Mouse (Mus musculus) left cerebral cortex, adult 11 months (tissue): Measurements from ENCODE around the gene Zfp874b.
"Not testable (repeated sequence)": the region's sequence is repeated elsewhere in the genome, so short reads cannot be mapped to it uniquely, and the experiment has no call there.

Source experiments
- DNase-seq: peaks from one replicate; pipeline ENCODE4 v3.0.0; 2022; ENCODE audit warnings: low spot score

The Zfp874b gene

DNA sequence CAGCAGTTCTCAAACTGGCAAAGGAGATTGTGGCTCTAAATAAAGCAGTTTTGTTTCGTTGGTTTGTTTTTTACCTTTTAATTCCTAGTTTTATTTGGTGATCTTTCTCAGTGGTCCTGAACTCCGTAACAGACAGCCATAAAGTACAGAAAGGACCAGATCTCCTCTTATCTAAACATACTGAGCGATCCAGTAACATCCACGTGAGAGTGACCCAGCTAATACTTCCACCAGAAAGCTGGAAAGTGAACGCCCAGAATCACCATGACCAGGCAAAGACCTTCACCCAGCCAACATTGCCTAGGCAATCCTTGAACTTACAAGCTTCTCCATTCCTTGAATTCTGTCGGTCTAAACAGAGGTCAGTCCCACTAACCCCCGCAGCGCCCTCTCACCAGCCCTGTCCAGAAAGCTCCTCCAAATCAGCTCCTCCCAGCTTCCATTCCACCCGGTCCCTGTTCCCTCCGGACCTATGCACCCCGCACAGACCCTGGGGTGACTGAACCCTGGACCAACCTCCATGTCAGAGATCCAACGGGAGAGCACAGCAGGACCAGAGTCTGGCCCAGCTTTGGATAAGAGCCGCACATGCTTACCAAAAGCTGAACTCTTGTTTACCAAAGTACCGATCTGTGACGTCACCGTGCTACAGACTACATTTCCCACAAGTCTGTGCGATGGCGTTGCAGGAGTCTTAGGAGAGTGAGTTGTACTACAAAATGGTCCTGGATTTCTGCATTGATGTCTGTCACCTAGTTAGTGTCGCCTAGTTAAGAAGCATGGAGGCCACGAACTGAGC, at the start of gene Zfp874b:
Gene Zfp874b (minus strand): TSS at position 634 of the 799 bp plus-strand sequence.
- peak; percentile 82 for DNase-seq

DNA sequence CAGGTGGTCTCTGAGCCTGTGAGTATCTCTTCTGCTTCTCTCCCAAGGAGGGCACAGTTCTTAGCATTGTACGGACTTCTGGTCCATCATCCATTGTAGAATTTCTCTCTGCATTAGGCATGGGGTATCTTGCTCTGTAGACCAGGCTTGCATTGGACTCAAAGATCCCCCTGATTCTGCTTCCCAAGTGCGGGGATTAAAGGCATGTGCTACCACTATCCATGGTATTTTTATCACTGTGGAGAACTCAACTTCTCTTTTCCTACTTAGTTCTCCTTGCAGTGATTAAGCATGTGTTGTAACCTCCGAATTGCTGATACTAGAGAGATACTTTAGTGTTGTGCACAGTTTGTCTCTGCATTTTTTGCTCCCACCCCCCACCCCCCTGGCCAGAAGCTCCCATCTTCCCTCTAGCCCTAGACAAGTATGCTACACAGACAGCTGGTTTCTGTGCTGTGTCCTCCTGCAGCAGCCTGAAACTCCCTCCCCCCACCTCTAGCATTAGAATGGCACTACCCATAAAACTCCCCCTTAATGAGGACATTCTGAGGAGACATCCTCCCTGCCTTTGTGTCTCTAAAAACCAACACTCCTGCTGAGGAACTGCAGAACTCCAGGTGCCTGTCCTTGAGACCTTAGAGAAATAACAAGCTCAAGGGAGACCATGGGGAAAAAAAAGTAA, 43.1 kb upstream of the Zfp874b start:
- no peak for DNase-seq

GRCm38 (mm10) chr13:67525753-67526410, 41.8 kb upstream of the Zfp874b start, which contains the start of the genes Gm26965 and Zfp87:
Gene Gm26965 (minus strand): TSS chr13:67526151.
Gene Zfp87 (minus strand): TSS chr13:67526177.
- DNase-seq: peak; percentile 88

- DNase-seq: no peak
Measured at GRCm38 (mm10) chr13:67500908-67501307, 16.9 kb upstream of the Zfp874b start.

DNA sequence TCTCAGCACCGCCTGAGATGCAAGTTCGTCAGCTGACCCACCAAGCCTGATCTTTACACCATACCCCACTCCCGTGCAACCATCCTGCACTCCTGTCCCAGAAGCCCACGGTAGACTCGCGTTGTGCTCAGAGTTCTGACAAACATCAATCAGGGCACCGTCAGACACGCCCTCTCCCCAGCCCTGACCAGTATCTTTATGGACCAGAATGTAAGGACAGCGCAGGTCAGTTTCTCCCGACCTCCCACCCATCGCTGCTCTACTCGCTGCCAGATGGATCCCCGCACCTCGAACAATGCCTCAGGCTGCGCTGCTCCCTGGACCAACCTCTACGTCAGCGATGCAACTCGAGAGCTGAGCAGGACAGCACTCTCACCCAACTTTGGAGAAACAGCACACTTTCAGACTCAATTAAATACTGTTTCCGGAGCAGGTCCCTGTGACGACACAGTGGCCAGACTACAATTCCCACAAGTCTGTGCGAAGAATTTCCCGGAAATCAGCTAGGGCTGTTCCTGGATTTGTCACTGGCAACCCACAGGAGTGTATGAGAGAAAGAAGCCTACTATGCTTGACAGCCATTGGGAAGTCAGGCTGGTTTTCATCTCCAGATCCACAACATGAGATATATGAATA, 16.1 kb upstream of the Zfp874b start, which contains the start of gene Zfp58:
Gene Zfp58 (minus strand): TSS at position 472 of the 636 bp plus-strand sequence.
- DNase-seq: peak; percentile 88

DNA sequence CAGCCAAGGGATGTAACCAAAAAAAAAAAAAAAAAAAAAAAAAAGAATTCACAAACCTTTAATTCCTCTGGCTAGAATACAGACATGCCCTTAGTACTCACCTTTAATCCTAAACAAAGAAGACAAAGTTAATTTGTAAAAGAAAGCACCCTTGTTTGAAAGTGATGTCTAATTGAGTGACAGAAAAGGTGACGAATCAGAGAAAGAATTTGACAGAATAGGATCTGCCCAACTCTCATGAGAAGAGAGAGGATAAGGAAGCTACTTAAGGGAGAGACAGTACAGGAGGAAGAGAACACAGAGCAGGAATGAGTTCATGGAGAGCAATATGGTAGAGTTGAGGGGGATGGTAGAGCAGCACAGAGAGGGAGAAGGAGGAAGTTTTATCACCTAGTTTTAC, 11.6 kb upstream of the Zfp874b start:
- no peak for DNase-seq

DNA sequence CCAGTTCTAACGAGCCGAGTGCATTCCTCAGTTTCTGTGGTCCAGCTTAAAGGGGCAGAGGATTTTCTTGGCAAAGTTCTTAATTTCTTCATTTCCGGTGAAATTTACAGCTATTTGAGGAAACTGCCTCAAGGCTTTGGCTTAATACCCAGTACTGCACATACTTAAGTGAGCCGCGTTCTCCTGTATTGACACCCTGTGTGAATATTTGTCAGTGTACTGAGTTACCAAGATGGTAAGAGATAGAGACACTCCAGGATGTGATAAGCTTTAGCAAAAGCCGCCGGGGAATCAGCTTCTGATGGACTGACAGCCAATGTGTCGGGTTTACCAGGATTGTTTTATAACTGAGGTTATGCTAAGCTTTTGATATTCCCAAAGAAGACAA, 360 bp upstream of the Zfp874b start:
- DNase-seq: no peak

DNA sequence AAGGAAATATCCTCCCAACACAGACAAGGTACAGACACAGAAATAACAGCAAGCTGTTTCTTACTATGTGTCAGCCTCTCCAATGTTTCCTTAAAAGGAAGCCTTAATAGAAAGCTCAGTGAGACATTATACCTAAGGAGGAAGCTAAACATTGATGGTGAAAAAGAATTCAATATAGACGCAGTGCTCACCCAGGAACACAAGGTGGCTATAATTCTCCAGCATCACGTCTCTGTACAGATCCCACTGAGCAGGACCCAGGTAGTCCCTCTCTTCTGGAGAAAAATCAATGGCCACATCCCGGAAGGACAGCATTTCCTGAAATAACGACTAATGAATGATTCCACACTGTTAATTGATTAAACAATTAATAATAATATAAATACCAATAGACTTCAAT, 2.5 kb downstream of the Zfp874b start:
- DNase-seq: no peak

GRCm38 (mm10) chr13:67469274-67469673, 14.8 kb downstream of the Zfp874b start:
- DNase-seq: no peak

- not testable (repeated sequence) for DNase-seq
Measured at GRCm38 (mm10) chr13:67463506-67464185, 20.4 kb downstream of the Zfp874b start.

DNA sequence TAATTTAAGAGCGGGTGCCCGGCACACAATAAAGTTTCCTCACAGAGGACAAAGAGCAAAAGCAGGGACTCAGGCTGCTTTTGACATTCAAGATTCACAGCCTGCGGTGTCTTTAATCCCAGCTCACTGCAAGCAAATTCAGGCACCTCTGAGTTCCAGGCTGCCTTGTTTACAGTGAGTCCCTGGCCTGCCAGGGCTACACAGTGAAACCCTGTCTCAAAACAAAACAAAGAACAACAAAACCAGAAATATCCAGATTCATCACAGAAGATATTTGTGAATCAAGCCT, 32.1 kb downstream of the Zfp874b start:
- no peak for DNase-seq

- DNase-seq: peak; percentile 89
Measured at GRCm38 (mm10) chr13:67451172-67452020, 32.7 kb downstream of the Zfp874b start, which contains the start of gene Zfp874a. Gene Zfp874a (minus strand): TSS chr13:67451624.

DNA sequence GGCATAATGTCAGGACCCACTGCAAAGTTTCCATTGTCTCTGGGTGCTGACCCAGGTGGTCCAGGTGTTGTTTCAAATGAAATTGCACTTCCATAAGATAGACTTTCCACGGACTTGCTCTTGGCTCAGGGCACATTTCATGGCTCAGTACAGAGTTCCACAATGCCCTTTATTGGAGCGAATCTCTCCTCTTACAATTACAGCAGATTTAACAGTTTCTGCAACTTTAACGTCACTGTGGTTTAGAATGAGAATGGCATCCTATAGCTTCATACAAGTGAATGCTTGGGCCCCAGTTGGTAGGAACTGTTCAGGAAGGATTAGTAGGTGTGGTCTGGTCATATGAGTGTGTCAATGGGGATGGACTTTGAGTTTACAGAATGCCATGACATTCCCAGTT, 47.0 kb downstream of the Zfp874b start:
- DNase-seq: not testable (repeated sequence)

DNA sequence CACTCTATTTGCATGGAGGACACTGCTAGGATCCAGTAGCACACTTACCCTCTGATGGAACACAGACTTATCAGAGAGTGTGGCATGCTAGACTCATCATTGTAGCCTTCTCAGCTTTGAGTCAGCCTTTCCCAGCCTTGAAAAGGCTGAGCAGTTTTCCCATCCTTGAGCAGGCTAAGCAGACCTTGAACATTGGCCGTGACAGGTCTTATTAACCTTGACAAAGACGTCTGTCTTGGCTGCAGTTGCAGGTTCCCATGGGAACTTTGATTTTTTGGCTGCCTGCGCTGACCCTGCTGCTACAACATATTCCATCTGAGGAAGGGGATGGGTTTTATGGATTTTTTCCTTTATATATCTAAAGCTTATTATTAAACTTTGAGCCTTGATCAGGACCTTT, 55.9 kb downstream of the Zfp874b start:
- DNase-seq: no peak

GRCm38 (mm10) chr13:67425699-67426098, 58.4 kb downstream of the Zfp874b start:
- DNase-seq: not testable (repeated sequence)

DNA sequence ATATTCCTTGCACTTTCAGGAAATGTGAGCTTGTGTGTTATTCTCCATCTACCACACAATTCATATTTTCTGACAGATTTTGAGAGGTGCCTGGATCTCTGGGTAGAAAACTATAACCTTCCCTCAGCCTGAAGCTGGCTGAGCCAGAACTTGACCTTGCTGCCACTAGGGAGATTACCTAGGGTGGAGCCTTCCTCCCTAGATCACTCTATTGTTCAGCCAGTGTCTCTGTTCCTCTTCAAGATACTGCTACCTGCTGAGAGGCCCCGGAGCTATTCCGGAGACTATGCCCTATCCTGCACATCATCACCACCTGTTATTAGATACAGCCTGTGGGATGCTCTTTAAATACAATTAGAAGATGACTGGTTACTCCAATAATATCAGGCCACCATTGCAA, 61.5 kb downstream of the Zfp874b start:
- DNase-seq: not testable (repeated sequence)
